10 mouse cellular contexts compared by ENCODE assay signal in the genomic region with DNA sequence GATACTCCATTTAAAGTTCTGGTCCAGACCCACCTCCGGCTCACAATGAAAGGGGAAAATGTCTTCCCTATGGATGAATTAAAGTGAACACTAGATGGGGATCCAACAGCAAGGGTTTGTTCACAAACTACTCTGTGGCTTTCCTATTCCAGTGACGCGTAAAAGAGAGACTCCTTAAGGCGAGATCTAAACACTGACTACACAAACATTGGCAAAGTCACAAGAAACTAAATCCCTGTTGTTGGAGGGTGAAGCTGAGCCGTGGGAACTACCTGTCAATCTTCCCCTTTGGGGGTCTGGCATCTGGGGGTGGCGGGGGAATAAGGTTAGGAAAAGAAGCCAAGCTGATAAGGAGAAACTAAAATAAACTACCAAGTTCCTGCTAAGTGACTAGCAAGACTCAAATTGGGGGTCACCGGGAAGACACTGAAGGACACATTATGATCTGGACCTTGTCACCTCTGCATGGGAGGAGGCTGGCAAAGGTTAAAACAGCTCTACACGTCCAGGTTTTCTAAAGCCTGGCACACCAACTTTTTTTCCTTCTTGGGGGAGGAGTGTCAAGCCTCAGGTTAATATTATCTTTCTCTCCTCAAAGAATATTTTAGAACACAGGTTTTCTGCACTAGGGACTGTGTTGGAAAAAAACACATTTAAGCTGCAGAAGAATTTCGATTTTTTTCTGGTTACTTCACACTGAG. TPM values are rescaled to one million over a fixed set of nuclear protein-coding genes. Genes with fewer than 3 reads are reported as not detected.
DNase-seq lines count a peak whose midpoint lies in the region; ATAC-seq and TF ChIP-seq lines count a peak whose summit lies in the region.
"Had no signal": no experiment of that assay in that cellular context is flagged by ENCODE, and none has a peak within 500 bp of the region (broad histone marks: within the 10 kb centered on the region; RNA-seq: fewer than 3 reads in every experiment).

No protein-coding gene starts in this region.

- no peak overlapping the region for H3K27ac ChIP-seq in intestine, postnatal 0 days (ENCODE audit: low read depth, low read length)
- no peak overlapping the region for H3K27ac ChIP-seq in intestine, embryonic 15.5 days
- H3K27ac ChIP-seq in forebrain, embryonic 13.5 days: peak overlapping the region; percentile 58
- H3K27ac ChIP-seq in kidney, embryonic 16.5 days (ENCODE audit: low read length): peak overlapping the region; percentile 81

- ATAC-seq in intestine, postnatal 0 days: no peak
- ATAC-seq in intestine, embryonic 15.5 days: no peak
- no peak for ATAC-seq in forebrain, embryonic 13.5 days
- no peak; the same call in 1 of the 2 replicates for ATAC-seq in kidney, embryonic 16.5 days (ENCODE audit: low FRiP score, low TSS enrichment)
- no peak for ATAC-seq in CD4-positive, CD25-positive, alpha-beta regulatory T cell, adult 4 months

- H3K9me3 ChIP-seq in intestine, postnatal 0 days (ENCODE audit: control insufficient read depth): no peaks in the 10 kb centered on the region
- H3K9me3 ChIP-seq in intestine, embryonic 15.5 days: no peaks in the 10 kb centered on the region
- H3K9me3 ChIP-seq in forebrain, embryonic 13.5 days (replicated peaks): no peaks in the 10 kb centered on the region
- no peaks in the 10 kb centered on the region for H3K9me3 ChIP-seq in kidney, embryonic 16.5 days (ENCODE audit: low read length)

- H3K4me3 ChIP-seq in intestine, postnatal 0 days (ENCODE audit: low read depth, low read length): no peak overlapping the region
- no peak overlapping the region for H3K4me3 ChIP-seq in intestine, embryonic 15.5 days (replicated peaks)
- peak overlapping the region; percentile 71 for H3K4me3 ChIP-seq in forebrain, embryonic 13.5 days
- H3K4me3 ChIP-seq in kidney, embryonic 16.5 days (ENCODE audit: low read length): peak overlapping the region; percentile 44

- no peak overlapping the region for H3K4me2 ChIP-seq in intestine, postnatal 0 days (replicated peaks; ENCODE audit: low read depth)
- no peak overlapping the region for H3K4me2 ChIP-seq in intestine, embryonic 15.5 days (replicated peaks)
- peak overlapping the region; percentile 59 for H3K4me2 ChIP-seq in forebrain, embryonic 13.5 days
- peak overlapping the region; percentile 50 for H3K4me2 ChIP-seq in kidney, embryonic 16.5 days (replicated peaks; ENCODE audit: low read depth, low read length)

- H3K27me3 ChIP-seq in intestine, postnatal 0 days (replicated peaks; ENCODE audit: control insufficient read depth, insufficient read depth, low read length): peaks cover 74% of the 10 kb centered on the region
- H3K27me3 ChIP-seq in intestine, embryonic 15.5 days (replicated peaks): peaks cover 42% of the 10 kb centered on the region
- H3K27me3 ChIP-seq in forebrain, embryonic 13.5 days: no peaks in the 10 kb centered on the region
- 0 out of 2 replicates have a peak, but pooled peaks cover 4% of the 10 kb centered on the region for H3K27me3 ChIP-seq in kidney, embryonic 16.5 days (ENCODE audit: insufficient read depth, low read length)

- DNase-seq in neural tube, embryonic 10.5 days (ENCODE audit: extremely low spot score, low spot score): peak; percentile 27
- DNase-seq in gastrocnemius, postnatal 25 days: no peak
- DNase-seq in urinary bladder, postnatal 14 days (ENCODE audit: low spot score): no peak
- DNase-seq: spleen, adult 18-20 months had no signal

- no peaks in the 10 kb centered on the region for H3K36me3 ChIP-seq in intestine, postnatal 0 days (ENCODE audit: control insufficient read depth, insufficient read depth)
- H3K36me3 ChIP-seq in intestine, embryonic 15.5 days: no peaks in the 10 kb centered on the region
- peaks cover 9% of the 10 kb centered on the region for H3K36me3 ChIP-seq in forebrain, embryonic 13.5 days (ENCODE audit: poor library complexity, severe bottlenecking)
- H3K36me3 ChIP-seq in kidney, embryonic 16.5 days (ENCODE audit: insufficient read depth, low read length): peaks cover 7% of the 10 kb centered on the region

- 26% methylated on average over 9 of the region's 9 CpGs for WGBS in intestine, postnatal 0 days
- WGBS in intestine, embryonic 15.5 days: 20% methylated on average over 9 of the region's 9 CpGs
- WGBS in forebrain, embryonic 13.5 days: 3% methylated on average over 9 of the region's 9 CpGs
- WGBS in kidney, embryonic 16.5 days: 7% methylated on average over 9 of the region's 9 CpGs

- no peak overlapping the region for H3K9ac ChIP-seq in intestine, postnatal 0 days (ENCODE audit: low read depth, low read length)
- H3K9ac ChIP-seq in intestine, embryonic 15.5 days: no peak overlapping the region
- H3K9ac ChIP-seq in forebrain, embryonic 13.5 days: peak overlapping the region; percentile 98
- H3K9ac ChIP-seq in kidney, embryonic 16.5 days (replicated peaks; ENCODE audit: low read length): peak overlapping the region; percentile 53

- 0 out of 2 replicates have a peak, but pooled peaks cover 3% of the 10 kb centered on the region for H3K4me1 ChIP-seq in intestine, postnatal 0 days (replicated peaks; ENCODE audit: control insufficient read depth, insufficient read depth, low read length)
- H3K4me1 ChIP-seq in intestine, embryonic 15.5 days (replicated peaks): peaks cover 15% of the 10 kb centered on the region; the same call in 1 of the 2 replicates
- peaks cover 71% of the 10 kb centered on the region for H3K4me1 ChIP-seq in forebrain, embryonic 13.5 days
- H3K4me1 ChIP-seq in kidney, embryonic 16.5 days (ENCODE audit: insufficient read depth, low read length): peaks cover 21% of the 10 kb centered on the region

- TF ChIP-seq CTCF in intestine, postnatal 0 days (IDR thresholded peaks at IDR 0.05; ENCODE audit: low read depth): peak; percentile 61

RNA-seq across cellular contexts. Expression of gene Sall1, which starts 6.3 kb away (rescaled TPM):
- polyA plus RNA-seq in intestine, postnatal 0 days (2015; fragmentation: Nextera tagmentation; extraction: Ambion mirVana): 0.76 and 0.78 TPM in 2 replicates
- polyA plus RNA-seq in intestine, embryonic 15.5 days (2015; fragmentation: Nextera tagmentation; extraction: Ambion mirVana): 1.8 and 2.4 TPM in 2 replicates
- 26.2 and 27.4 TPM in 2 replicates for polyA plus RNA-seq in forebrain, embryonic 13.5 days (2015; fragmentation: Nextera tagmentation; extraction: Ambion mirVana)
- 38.7 and 44.4 TPM in 2 replicates for polyA plus RNA-seq in kidney, embryonic 16.5 days (2015; fragmentation: Nextera tagmentation; extraction: Ambion mirVana)
- total RNA-seq in gastrocnemius, postnatal 25 days (2021): not detected
- polyA plus RNA-seq in CD4-positive, CD25-positive, alpha-beta regulatory T cell, adult 4 months (2017; shearing (Covaris generic)): not detected
- total RNA-seq: monocyte, adult 5-6 weeks had no signal

Comparison
In these comparisons a context has a peak if more than half of its experiments do, and no peak if none do; other contexts are left out.
1. H3K27ac ChIP-seq: peak in forebrain, embryonic 13.5 days (single experiment) and kidney, embryonic 16.5 days (single experiment); none in intestine, postnatal 0 days (single experiment) and intestine, embryonic 15.5 days (single experiment).
2. H3K4me2 ChIP-seq: peak in forebrain, embryonic 13.5 days (single experiment) and kidney, embryonic 16.5 days (single experiment); none in intestine, postnatal 0 days (single experiment) and intestine, embryonic 15.5 days (single experiment).
3. H3K4me3 ChIP-seq: peak in forebrain, embryonic 13.5 days (single experiment) and kidney, embryonic 16.5 days (single experiment); none in intestine, postnatal 0 days (single experiment) and intestine, embryonic 15.5 days (single experiment).
4. H3K9ac ChIP-seq: peak in forebrain, embryonic 13.5 days (single experiment) and kidney, embryonic 16.5 days (single experiment); none in intestine, postnatal 0 days (single experiment) and intestine, embryonic 15.5 days (single experiment).